13 mouse cellular contexts compared by ENCODE assay signal in the genomic region with DNA sequence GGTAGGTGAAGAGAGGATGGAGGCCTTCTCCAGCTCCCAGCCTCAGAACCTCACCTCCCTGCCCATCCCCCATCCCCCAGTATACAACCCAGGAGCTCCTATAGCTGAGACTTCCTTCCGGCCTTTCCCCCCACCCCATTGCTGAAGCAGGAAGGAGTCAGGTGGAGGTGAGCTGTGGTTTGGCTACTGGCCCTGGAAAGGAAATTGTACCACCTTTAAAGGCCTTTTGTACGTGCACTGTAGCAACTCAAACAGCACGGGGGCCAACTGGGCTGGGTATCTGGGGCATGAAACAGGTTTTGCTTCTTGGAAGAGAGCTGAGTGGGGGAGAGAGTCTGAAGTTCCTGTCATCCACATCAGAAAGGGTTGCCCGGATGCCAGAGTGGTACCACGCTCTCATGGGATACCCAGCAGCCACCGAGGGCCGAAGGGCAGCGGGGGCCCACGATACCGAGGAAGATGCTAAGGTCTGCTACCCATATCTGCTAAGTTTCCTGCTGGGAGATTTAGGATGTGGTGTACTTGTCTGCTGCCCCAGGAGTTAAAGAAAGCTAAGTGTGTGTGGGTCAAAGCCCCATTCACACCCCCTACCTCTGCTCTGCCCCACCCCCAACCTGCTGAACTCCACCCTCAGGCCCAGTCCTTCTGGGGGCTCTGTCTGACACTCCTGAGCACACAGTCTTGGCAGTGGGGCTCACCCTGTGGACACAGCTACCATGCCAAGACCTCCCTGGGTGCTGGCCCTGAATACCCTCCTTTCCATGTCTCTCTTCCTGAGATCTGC. TPM values are rescaled to one million over a fixed set of nuclear protein-coding genes. Genes with fewer than 3 reads are reported as not detected.
DNase-seq lines count a peak whose midpoint lies in the region; ATAC-seq and TF ChIP-seq lines count a peak whose summit lies in the region.
"Had no signal": no experiment of that assay in that cellular context is flagged by ENCODE, and none has a peak within 500 bp of the region (broad histone marks: within the 10 kb centered on the region; RNA-seq: fewer than 3 reads in every experiment).

No protein-coding gene starts in this region.

- no peaks in the 10 kb centered on the region for H3K4me1 ChIP-seq in kidney, postnatal 0 days (replicated peaks; ENCODE audit: insufficient read depth, low read length)
- H3K4me1 ChIP-seq in kidney, embryonic 14.5 days (ENCODE audit: control insufficient read depth, insufficient read depth, low read length) = no peaks in the 10 kb centered on the region
- H3K4me1 ChIP-seq in CH12.LX (ENCODE audit: control insufficient read depth in 1 of 2, insufficient read depth in 2 of 2) = peaks cover 13 to 26% of the 10 kb centered on the region in 2 experiments
- peaks cover 12% of the 10 kb centered on the region; the same call in 1 of the 2 replicates for H3K4me1 ChIP-seq in limb, embryonic 14.5 days (ENCODE audit: control insufficient read depth, insufficient read depth, low read length)
- H3K4me1 ChIP-seq: hindbrain, embryonic 15.5 days had no signal

- dilution Hi-C loops in CH12.LX (cut with MboI; ENCODE audit: extremely low pct_ligation_motif_present, extremely low pct_unique_long_range_greater_than_20kb, low sequenced_read_pairs) = no loop called here

- no peak for TF ChIP-seq RAD21 in CH12.LX (IDR thresholded peaks at IDR 0.05; ENCODE audit: low read depth, low read length)

- no peaks in the 10 kb centered on the region for H3K9me3 ChIP-seq in kidney, postnatal 0 days (replicated peaks; ENCODE audit: low read length)
- no peaks in the 10 kb centered on the region for H3K9me3 ChIP-seq in kidney, embryonic 14.5 days (ENCODE audit: control insufficient read depth, low read length)
- no peaks in the 10 kb centered on the region for H3K9me3 ChIP-seq in CH12.LX (replicated peaks; ENCODE audit: low read length)
- H3K9me3 ChIP-seq in limb, embryonic 14.5 days (ENCODE audit: control insufficient read depth, low read length) = no peaks in the 10 kb centered on the region
- H3K9me3 ChIP-seq: embryonic facial prominence, embryonic 15.5 days; heart, embryonic 12.5 days; hindbrain, embryonic 15.5 days had no signal

- TF ChIP-seq EP300 in CH12.LX (IDR thresholded peaks at IDR 0.05; ENCODE audit: low read length) = no peak

- no peak for TF ChIP-seq CTCF in kidney, postnatal 0 days (IDR thresholded peaks at IDR 0.05; ENCODE audit: low read depth)
- no peak for TF ChIP-seq CTCF in CH12.LX (conservative IDR thresholded peaks at IDR 0.05 in 1 of 2, IDR thresholded peaks at IDR 0.05 in 1 of 2; ENCODE audit: low read depth in 2 of 2, low read length in 2 of 2)

- no peaks in the 10 kb centered on the region for H3K36me3 ChIP-seq in kidney, postnatal 0 days (ENCODE audit: insufficient read depth, low read length)
- H3K36me3 ChIP-seq in kidney, embryonic 14.5 days (ENCODE audit: control insufficient read depth, insufficient read depth, low read length) = no peaks in the 10 kb centered on the region
- H3K36me3 ChIP-seq in CH12.LX (replicated peaks in 1 of 2; ENCODE audit: control insufficient read depth in 1 of 2, insufficient read depth in 1 of 2, low read length in 1 of 2) = peaks cover 0 to 4% of the 10 kb centered on the region in 2 experiments
- no peaks in the 10 kb centered on the region for H3K36me3 ChIP-seq in limb, embryonic 14.5 days (ENCODE audit: control insufficient read depth, insufficient read depth, low read length)
- H3K36me3 ChIP-seq: embryonic facial prominence, embryonic 15.5 days; heart, embryonic 12.5 days; hindbrain, embryonic 15.5 days had no signal

- in situ Hi-C loops in CH12.LX (cut with MboI; ENCODE audit: low pct_ligation_motif_present, low pct_unique_long_range_greater_than_20kb, low sequenced_read_pairs) = loop anchor here (25.0 kb wide), 1 partner anchor 469 kb away; no protein-coding TSS in a partner anchor

- 63% methylated on average over 10 of the region's 10 CpGs for WGBS in kidney, postnatal 0 days
- 74% methylated on average over 10 of the region's 10 CpGs for WGBS in kidney, embryonic 14.5 days
- whole genome bisulfite sequencing in limb, embryonic 14.5 days = 53% methylated on average over 10 of the region's 10 CpGs

- no peak overlapping the region for H3K27ac ChIP-seq in kidney, postnatal 0 days
- no peak overlapping the region for H3K27ac ChIP-seq in kidney, embryonic 14.5 days (ENCODE audit: low read depth, low read length)
- no peak overlapping the region for H3K27ac ChIP-seq in CH12.LX (ENCODE audit: insufficient read depth, low read depth)
- 0 out of 2 replicates have a peak overlapping the region, but pooled peaks have one; percentile 3 for H3K27ac ChIP-seq in limb, embryonic 14.5 days (replicated peaks; ENCODE audit: low read depth, low read length)
- H3K27ac ChIP-seq: embryonic facial prominence, embryonic 15.5 days; hindbrain, embryonic 15.5 days had no signal

- no peak overlapping the region for H3K9ac ChIP-seq in kidney, postnatal 0 days (ENCODE audit: low read depth, low read length)
- no peak overlapping the region for H3K9ac ChIP-seq in kidney, embryonic 14.5 days (ENCODE audit: low read depth, low read length)
- no peak overlapping the region for H3K9ac ChIP-seq in CH12.LX (ENCODE audit: insufficient read depth, low read depth)
- H3K9ac ChIP-seq in limb, embryonic 14.5 days (ENCODE audit: low read depth, low read length, severe bottlenecking) = no peak overlapping the region
- H3K9ac ChIP-seq: embryonic facial prominence, embryonic 15.5 days; heart, embryonic 12.5 days; hindbrain, embryonic 15.5 days; lung, embryonic 14.5 days had no signal

- no peak for TF ChIP-seq POLR2A in CH12.LX (IDR thresholded peaks at IDR 0.05; ENCODE audit: low read depth, low read length)
- no peak for TF ChIP-seq POLR2A in limb, embryonic 14.5 days (IDR thresholded peaks at IDR 0.05; ENCODE audit: borderline replicate concordance, extremely low read depth, insufficient read depth, insufficient read length)

- 0 out of 2 replicates have a peak, but pooled peaks have one; percentile 33 for ATAC-seq in kidney, postnatal 0 days (replicated peaks; ENCODE audit: low FRiP score, low read depth)
- ATAC-seq in kidney, embryonic 14.5 days (ENCODE audit: low FRiP score, low TSS enrichment) = no peak
- no peak for ATAC-seq in limb, embryonic 14.5 days (ENCODE audit: low FRiP score, low read depth)
- ATAC-seq in granulocyte monocyte progenitor cell, adult 5-6 weeks (replicated peaks; ENCODE audit: poor library complexity, severe bottlenecking) = no peak

- H3K79me2 ChIP-seq in CH12.LX (replicated peaks; ENCODE audit: control insufficient read depth, extremely low read depth, insufficient read depth, poor library complexity, severe bottlenecking) = no peaks in the 10 kb centered on the region

- H3K4me3 ChIP-seq in kidney, postnatal 0 days (replicated peaks; ENCODE audit: low read depth, low read length) = no peak overlapping the region
- H3K4me3 ChIP-seq in kidney, embryonic 14.5 days (ENCODE audit: low read length) = no peak overlapping the region
- no peak overlapping the region for H3K4me3 ChIP-seq in CH12.LX (replicated peaks in 1 of 3; ENCODE audit: low read depth in 2 of 3, low read length in 2 of 3, poor library complexity in 1 of 3)
- H3K4me3 ChIP-seq in limb, embryonic 14.5 days (replicated peaks; ENCODE audit: low read length) = no peak overlapping the region
- H3K4me3 ChIP-seq: embryonic facial prominence, embryonic 15.5 days; heart, embryonic 12.5 days; hindbrain, embryonic 15.5 days had no signal

- no peak for DNase-seq in kidney, postnatal 0 days (ENCODE audit: low spot score)
- DNase-seq in CH12.LX (ENCODE audit: extremely low read depth) = no peak
- DNase-seq in limb, embryonic 14.5 days (ENCODE audit: low spot score) = no peak
- DNase-seq in thymus, postnatal 0 days (ENCODE audit: low spot score) = peak; percentile 82
- DNase-seq in heart, postnatal 10 days = no peak
- DNase-seq: cerebellum, adult 2 months; lung, embryonic 14.5 days had no signal

- no peaks in the 10 kb centered on the region for H3K27me3 ChIP-seq in kidney, postnatal 0 days (ENCODE audit: insufficient read depth, low read length)
- H3K27me3 ChIP-seq in kidney, embryonic 14.5 days (ENCODE audit: control insufficient read depth, insufficient read depth, low read length) = no peaks in the 10 kb centered on the region
- peaks cover 4% of the 10 kb centered on the region for H3K27me3 ChIP-seq in CH12.LX (replicated peaks)
- H3K27me3 ChIP-seq in limb, embryonic 14.5 days (ENCODE audit: control insufficient read depth, insufficient read depth, low read length) = no peaks in the 10 kb centered on the region
- H3K27me3 ChIP-seq: embryonic facial prominence, embryonic 15.5 days; heart, embryonic 12.5 days; hindbrain, embryonic 15.5 days had no signal

- no peak overlapping the region for H3K4me2 ChIP-seq in kidney, postnatal 0 days (ENCODE audit: low read length)
- H3K4me2 ChIP-seq in kidney, embryonic 14.5 days (replicated peaks; ENCODE audit: low read depth, low read length) = no peak overlapping the region
- H3K4me2 ChIP-seq in CH12.LX (ENCODE audit: insufficient read depth, low read depth, poor library complexity, severe bottlenecking) = no peak overlapping the region
- H3K4me2 ChIP-seq in limb, embryonic 14.5 days (replicated peaks; ENCODE audit: low read depth, low read length, severe bottlenecking) = no peak overlapping the region
- H3K4me2 ChIP-seq: embryonic facial prominence, embryonic 15.5 days; heart, embryonic 12.5 days; hindbrain, embryonic 15.5 days; lung, embryonic 14.5 days had no signal

- intact Hi-C loops in heart, postnatal 10 days (cut with DNase I) = loop anchor here (5.0 kb wide), 1 partner anchor 34 kb away; the partner anchor contains the start of gene Vsir

RNA-seq across cellular contexts. Expression of gene Gm17455, which starts 18.2 kb away (rescaled TPM):
- 0.74 and 0.84 TPM in 2 replicates for polyA plus RNA-seq in kidney, postnatal 0 days (2015; fragmentation: Nextera tagmentation; extraction: Ambion mirVana)
- polyA plus RNA-seq in kidney, embryonic 14.5 days (2014; fragmentation: Nextera tagmentation; extraction: Ambion mirVana) = 0.70 and 1.0 TPM in 2 replicates
- total RNA-seq in CH12.LX (2012; rRNA removed) (not detected in 2 replicates), CH12.LX (2014; rRNA removed) (not detected in 2 replicates)
- polyA plus RNA-seq in CH12.LX (2012; ENCODE audit: insufficient read length, low read depth) = not detected in 2 replicates
- polyA plus RNA-seq in limb, embryonic 14.5 days (2012; rRNA removed) = 0.45 and 0.96 TPM in 2 replicates
- polyA plus RNA-seq in limb, embryonic 14.5 days (2014; fragmentation: Nextera tagmentation; extraction: Ambion mirVana) = 0.51 and 2.8 TPM in 2 replicates
- 0.31 and 0.52 TPM in 2 replicates for polyA plus RNA-seq in thymus, postnatal 0 days (2015; fragmentation: Nextera tagmentation; extraction: Ambion mirVana)
- total RNA-seq in granulocyte monocyte progenitor cell, adult 5-6 weeks (2014; fragmentation: Nextera tagmentation) = not detected in 2 replicates
- not detected in 2 replicates for total RNA-seq in granulocyte monocyte progenitor cell, adult 5-6 weeks (2017)
- not detected for total RNA-seq in heart, postnatal 10 days (2021)
- total RNA-seq: left cerebral cortex, postnatal 36 days had no signal

RNA-seq across cellular contexts. Expression of gene Vsir, which starts 34.7 kb away (rescaled TPM):
- polyA plus RNA-seq in kidney, postnatal 0 days (2015; fragmentation: Nextera tagmentation; extraction: Ambion mirVana) = 3.4 and 3.7 TPM in 2 replicates
- 2.2 and 4.6 TPM in 2 replicates for polyA plus RNA-seq in kidney, embryonic 14.5 days (2014; fragmentation: Nextera tagmentation; extraction: Ambion mirVana)
- 9.5 and 10.5 TPM in 2 replicates for total RNA-seq in CH12.LX (2012; rRNA removed)
- total RNA-seq in CH12.LX (2014; rRNA removed) = 5.5 and 6.3 TPM in 2 replicates
- polyA plus RNA-seq in CH12.LX (2012; ENCODE audit: insufficient read length, low read depth) = 3.6 and 4.7 TPM in 2 replicates
- 9.4 and 11.5 TPM in 2 replicates for polyA plus RNA-seq in limb, embryonic 14.5 days (2012; rRNA removed)
- 4.0 and 5.0 TPM in 2 replicates for polyA plus RNA-seq in limb, embryonic 14.5 days (2014; fragmentation: Nextera tagmentation; extraction: Ambion mirVana)
- 14.0 and 15.2 TPM in 2 replicates for polyA plus RNA-seq in thymus, postnatal 0 days (2015; fragmentation: Nextera tagmentation; extraction: Ambion mirVana)
- 45.9 and 57.9 TPM in 2 replicates for total RNA-seq in granulocyte monocyte progenitor cell, adult 5-6 weeks (2014; fragmentation: Nextera tagmentation)
- total RNA-seq in granulocyte monocyte progenitor cell, adult 5-6 weeks (2017) = 108 and 143 TPM in 2 replicates
- 10 to 100 TPM; 20.4 to 27.3 TPM for total RNA-seq in heart, postnatal 10 days (2021)
